Mouse (Mus musculus): ENCODE results near the gene Acp1.
A peak's percentile ranks its signal among the peaks of the same experiment; 100 is the strongest.

Gene Acp1

GRCm38 (mm10) chr12:30856172-30856571 lies 55.2 kb downstream of the Acp1 start:
- DNase-seq: no peak

DNA sequence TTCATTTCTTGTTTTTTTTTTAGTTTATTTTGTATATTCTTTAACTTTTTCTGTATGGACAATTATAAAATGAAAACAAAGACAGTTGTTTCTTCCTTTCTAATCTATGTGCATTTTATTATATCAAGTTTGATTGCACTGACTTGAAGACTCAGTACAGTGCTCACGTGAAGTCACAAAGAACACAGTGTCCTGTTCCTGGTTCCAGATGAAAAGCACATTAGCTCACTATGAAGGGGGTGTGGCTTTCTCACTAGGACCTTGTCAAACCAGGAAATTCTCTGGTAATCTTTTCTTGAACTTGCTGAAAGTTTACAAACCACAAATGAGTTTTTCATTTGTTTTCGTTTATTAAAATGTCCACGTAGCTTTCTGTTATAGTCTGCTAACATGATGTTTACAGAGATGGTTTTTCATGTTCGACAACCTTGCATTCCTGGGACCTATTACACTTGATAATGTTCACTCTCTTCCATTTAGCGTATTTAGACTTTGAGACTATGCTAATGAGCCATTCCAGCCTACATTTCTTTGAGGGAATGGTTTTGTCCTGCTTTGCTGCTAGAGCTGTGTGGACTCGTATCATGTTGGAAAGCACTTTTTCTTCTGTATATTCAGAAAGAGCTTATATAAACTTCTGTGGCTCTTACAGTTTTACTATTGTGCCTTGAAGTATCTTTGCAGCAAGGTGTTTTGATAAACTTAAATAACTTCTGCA lies 55.8 kb downstream of the Acp1 start:
- no peak for DNase-seq

DNA sequence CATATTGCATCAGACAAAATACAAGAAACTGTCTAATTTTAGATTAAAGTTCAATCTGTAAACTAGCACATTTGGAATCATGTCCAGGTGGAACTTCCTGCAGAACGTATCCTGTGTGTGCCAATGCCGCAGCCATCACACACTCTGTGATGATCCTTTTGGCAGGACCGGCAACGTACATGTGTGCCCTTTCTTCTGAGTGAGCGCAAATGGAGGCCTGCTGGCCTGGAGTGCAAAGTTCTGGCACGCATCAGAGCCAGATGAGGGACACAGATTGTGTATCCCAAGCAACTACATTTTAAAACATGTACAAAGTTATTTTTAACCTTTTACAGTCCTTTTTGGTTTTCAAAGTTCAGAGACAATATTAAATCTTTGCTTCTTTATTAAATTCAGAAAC lies 59.5 kb downstream of the Acp1 start:
- DNase-seq: no peak

DNA sequence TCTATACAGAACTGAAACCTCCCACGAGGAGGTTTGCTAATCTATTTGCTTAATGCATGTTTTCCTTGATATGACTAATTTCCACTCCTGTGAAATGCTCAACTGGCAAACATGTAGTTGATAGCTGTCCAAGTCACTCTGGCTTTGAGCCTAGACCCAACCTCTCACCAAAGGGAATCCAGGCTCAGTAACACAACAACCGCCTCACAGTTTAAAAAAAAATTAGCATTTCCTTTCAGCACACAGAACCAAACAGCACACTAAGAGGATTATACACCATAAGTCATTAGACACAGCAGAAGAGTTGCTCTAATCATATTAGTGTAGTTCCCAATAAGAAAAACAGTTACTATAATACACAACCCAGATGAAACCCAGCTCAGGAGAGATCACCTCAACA lies 60.5 kb downstream of the Acp1 start:
- DNase-seq: peak; percentile 19

- no peak for DNase-seq
These were observed 62.9 kb downstream of the Acp1 start for GRCm38 (mm10) chr12:30848521-30848920.
